Mouse (Mus musculus) myocyte (in vitro differentiated cells): Measurements from ENCODE around the gene Drg1. TPM values are rescaled to one million over a fixed set of nuclear protein-coding genes. Genes with fewer than 3 reads are reported as not detected.
A peak's percentile ranks its signal among the peaks of the same experiment; 100 is the strongest.

Experiments
- H3K27me3 ChIP-seq: one replicate; pipeline ENCODE4 v1.6.1; 2011; ENCODE audit not compliant: control insufficient read depth, insufficient read depth, insufficient read length
- H3K36me3 ChIP-seq: one replicate; pipeline ENCODE4 v1.6.1; 2011; ENCODE audit not compliant: control insufficient read depth, insufficient read depth
- H3K4me2 ChIP-seq: one replicate; pipeline ENCODE4 v1.6.1; 2011; ENCODE audit warnings: low read depth, control low read depth
- H3K4me3 ChIP-seq: one replicate; pipeline ENCODE4 v1.5.1; 2011; ENCODE audit warnings: mild to moderate bottlenecking, control low read depth, moderate library complexity
- H3K79me2 ChIP-seq: one replicate; pipeline ENCODE4 v1.6.1; 2011; ENCODE audit not compliant: control insufficient read depth, insufficient read depth
- H3ac ChIP-seq: one replicate; pipeline ENCODE4 v1.6.1; 2011; ENCODE audit not compliant: control insufficient read depth, insufficient read length
- CEBPB ChIP-seq: IDR thresholded peaks from 2 replicates; pipeline ENCODE4 v1.6.1; 2011; ENCODE audit warnings: mild to moderate bottlenecking, moderate library complexity; ENCODE audit not compliant: poor library complexity, insufficient read depth, severe bottlenecking
- E2F4 ChIP-seq: IDR thresholded peaks from one replicate; pipeline ENCODE4 v1.6.1; 2011; ENCODE audit warnings: mild to moderate bottlenecking, control low read depth, moderate library complexity; ENCODE audit not compliant: insufficient read depth
- MAX ChIP-seq: IDR thresholded peaks from one replicate; pipeline ENCODE4 v1.6.1; 2011; ENCODE audit warnings: low read depth, mild to moderate bottlenecking, control low read depth
- MYOD1 ChIP-seq, 3 experiments: IDR thresholded peaks; one replicate each; pipeline ENCODE4 v1.6.1; 2011; ENCODE audit warnings: control low read depth in 2 of 3, low read depth in 2 of 3, mild to moderate bottlenecking in 2 of 3, moderate library complexity in 1 of 3; ENCODE audit not compliant: insufficient read length in 2 of 3, control insufficient read depth in 1 of 3
- MYOG ChIP-seq, 3 experiments: IDR thresholded peaks; one replicate each; pipeline ENCODE4 v1.6.1; 2011; ENCODE audit warnings: control low read depth in 2 of 3, low read depth in 2 of 3, mild to moderate bottlenecking in 2 of 3; ENCODE audit not compliant: insufficient read length in 2 of 3, control insufficient read depth in 1 of 3, insufficient read depth in 1 of 3
- POLR2A ChIP-seq: IDR thresholded peaks from one replicate; pipeline ENCODE4 v1.6.1; 2011; ENCODE audit warnings: low read depth, mild to moderate bottlenecking, control low read depth, moderate library complexity; ENCODE audit not compliant: insufficient read length
- POLR2AphosphoS2 ChIP-seq: IDR thresholded peaks from one replicate; pipeline ENCODE4 v1.6.1; 2011; ENCODE audit warnings: low read depth, control low read depth; ENCODE audit not compliant: insufficient read length
- REST ChIP-seq: IDR thresholded peaks from one replicate; pipeline ENCODE4 v1.6.1; 2011; ENCODE audit warnings: mild to moderate bottlenecking, control low read depth, moderate library complexity; ENCODE audit not compliant: insufficient read depth, insufficient read length
- SRF ChIP-seq: IDR thresholded peaks from one replicate; pipeline ENCODE4 v1.6.1; 2011; ENCODE audit warnings: low read depth; ENCODE audit not compliant: control insufficient read depth, insufficient read length
- TCF12 ChIP-seq: IDR thresholded peaks from one replicate; pipeline ENCODE4 v1.6.1; 2011; ENCODE audit warnings: mild to moderate bottlenecking, control low read depth; ENCODE audit not compliant: poor library complexity, insufficient read depth, severe bottlenecking
- TCF3 ChIP-seq: IDR thresholded peaks from one replicate; pipeline ENCODE4 v1.6.1; 2011; ENCODE audit warnings: low read depth, control low read depth; ENCODE audit not compliant: insufficient read length
- USF1 ChIP-seq: IDR thresholded peaks from one replicate; pipeline ENCODE4 v1.6.1; 2011; ENCODE audit warnings: low read depth, mild to moderate bottlenecking, control low read depth, moderate library complexity
- polyA plus RNA-seq: library from polyadenylated mRNA; unstranded; fragments of >200 nt; fragmentation: generic; extraction: Trizol; gene quantifications from one replicate; pipeline ENCODE4 v1.2.1, GENCODE M21; 2012; ENCODE audit warnings: missing spikeins

Drg1 gene
- polyA plus RNA-seq, 1 experiment = 109 TPM

DNA sequence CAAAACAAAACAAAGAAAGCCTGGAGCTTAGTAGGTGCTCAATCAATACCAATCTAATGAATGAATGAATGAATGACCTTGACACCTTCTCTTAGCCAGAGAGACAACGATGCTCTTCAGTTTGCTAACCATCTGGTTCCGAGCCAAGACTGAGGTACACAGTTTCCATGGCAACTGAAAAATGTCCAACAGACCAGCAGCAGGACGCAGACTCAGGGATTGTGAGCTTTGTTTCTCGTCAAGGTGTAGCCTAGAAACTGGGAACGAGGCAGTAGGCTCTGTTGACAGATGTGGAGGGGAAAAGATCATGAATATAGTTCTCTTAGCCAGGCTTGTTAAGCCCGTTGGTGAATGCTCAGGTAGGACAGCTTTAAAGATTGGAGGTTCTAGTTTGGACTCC is 20.9 kb upstream of the Drg1 start:
- peaks cover 18% of the 10 kb centered on the region for H3K79me2 ChIP-seq
- no peak for TF ChIP-seq SRF
- no peaks in the 10 kb centered on the region for H3K27me3 ChIP-seq
- no peaks in the 10 kb centered on the region for H3K36me3 ChIP-seq
- H3K4me2 ChIP-seq = no peak overlapping the region
- H3K4me3 ChIP-seq = no peak overlapping the region
- no peak overlapping the region for H3ac ChIP-seq

DNA sequence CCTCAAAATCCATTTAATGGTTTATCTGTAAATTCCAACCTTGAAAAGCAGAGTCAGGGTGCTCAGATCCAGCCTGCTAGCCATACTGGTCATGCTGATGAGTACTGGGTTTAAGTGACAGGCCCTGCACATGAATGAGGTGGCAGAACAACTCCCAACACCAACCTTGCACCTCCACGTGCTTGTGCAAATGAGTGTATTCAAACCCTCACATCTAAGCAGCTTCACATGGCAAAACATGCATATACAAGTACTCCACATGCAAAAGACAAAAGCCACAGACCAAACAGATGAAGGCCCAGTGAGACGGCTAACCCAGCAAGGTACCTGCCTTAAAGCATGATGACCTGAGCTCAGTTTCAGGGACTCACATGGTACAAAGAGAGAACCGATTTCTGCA is 19.7 kb upstream of the Drg1 start:
- H3K4me2 ChIP-seq = no peak overlapping the region
- H3ac ChIP-seq = no peak overlapping the region
- H3K79me2 ChIP-seq = peaks cover 8% of the 10 kb centered on the region
- no peaks in the 10 kb centered on the region for H3K27me3 ChIP-seq
- TF ChIP-seq MYOG (IDR thresholded peaks at IDR 0.05; ENCODE audit: control insufficient read depth in 1 of 3, insufficient read depth in 1 of 3, insufficient read length in 2 of 3, low read depth in 2 of 3) (no peak), USF1 (no peak), TCF12 (no peak), TCF3 (no peak), MAX (no peak), POLR2A (no peak), E2F4 (no peak), CEBPB (no peak), POLR2AphosphoS2 (no peak), REST (no peak), MYOD1 (IDR thresholded peaks at IDR 0.05; ENCODE audit: control insufficient read depth in 1 of 3, insufficient read length in 2 of 3, low read depth in 2 of 3) (no peak), SRF (no peak)
- H3K36me3 ChIP-seq = no peaks in the 10 kb centered on the region
- H3K4me3 ChIP-seq = no peak overlapping the region

DNA sequence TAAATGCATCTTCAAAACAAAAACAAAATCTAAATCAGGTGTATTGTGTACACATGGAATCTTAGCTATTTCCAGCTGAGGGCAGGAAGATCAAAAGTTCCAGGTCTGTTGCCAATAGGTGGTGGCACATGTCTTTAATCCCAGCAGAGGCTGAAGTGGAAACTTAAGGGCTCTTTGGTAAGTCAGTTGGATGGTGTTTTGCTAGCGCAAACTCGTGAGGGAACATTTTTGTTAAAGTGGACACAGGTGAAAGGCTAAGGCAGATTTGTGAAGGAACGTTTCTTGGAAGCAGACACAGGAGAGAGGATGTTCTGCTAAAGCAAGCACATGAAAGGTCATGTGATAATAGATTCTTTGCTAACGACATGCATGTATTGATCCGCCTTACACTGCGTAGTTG is 17.4 kb upstream of the Drg1 start:
- H3K27me3 ChIP-seq = no peaks in the 10 kb centered on the region
- H3K36me3 ChIP-seq = no peaks in the 10 kb centered on the region
- TF ChIP-seq MYOG (IDR thresholded peaks at IDR 0.05; ENCODE audit: control insufficient read depth in 1 of 3, insufficient read depth in 1 of 3, insufficient read length in 2 of 3, low read depth in 2 of 3) (no peak), E2F4 (no peak), POLR2AphosphoS2 (no peak), MYOD1 (IDR thresholded peaks at IDR 0.05; ENCODE audit: control insufficient read depth in 1 of 3, insufficient read length in 2 of 3, low read depth in 2 of 3) (no peak), TCF12 (no peak), SRF (no peak), CEBPB (no peak)
- H3K4me2 ChIP-seq = no peak overlapping the region
- H3K4me3 ChIP-seq = no peak overlapping the region
- H3ac ChIP-seq = no peak overlapping the region
- H3K79me2 ChIP-seq = no peaks in the 10 kb centered on the region

DNA sequence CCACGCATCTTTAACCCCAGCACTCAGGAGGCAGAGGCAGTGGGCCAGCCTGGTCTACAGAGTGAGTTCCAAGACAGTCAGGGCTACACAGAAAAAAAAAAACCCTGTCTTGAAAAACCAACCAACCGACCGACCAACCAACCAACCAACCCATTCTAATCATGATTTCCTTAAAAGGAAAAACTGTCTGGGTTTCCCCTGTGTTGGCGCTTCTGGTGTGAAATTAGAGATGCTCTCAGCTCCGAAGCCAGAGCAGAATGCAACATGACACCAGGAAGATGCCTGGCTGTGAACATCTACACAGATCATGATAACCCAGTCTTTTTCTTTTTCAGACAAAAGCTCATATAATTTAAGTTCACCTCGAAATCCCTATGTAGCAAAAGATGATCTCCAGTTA is 16.7 kb upstream of the Drg1 start:
- Histone ChIP-seq H3ac (no peak overlapping the region), H3K4me2 (no peak overlapping the region), H3K79me2 (no peaks in the 10 kb centered on the region), H3K36me3 (no peaks in the 10 kb centered on the region), H3K27me3 (no peaks in the 10 kb centered on the region), H3K4me3 (no peak overlapping the region)
- no peak for TF ChIP-seq MYOG (IDR thresholded peaks at IDR 0.05; ENCODE audit: control insufficient read depth in 1 of 3, insufficient read depth in 1 of 3, insufficient read length in 2 of 3, low read depth in 2 of 3)
- peak; percentile 82 for TF ChIP-seq SRF

DNA sequence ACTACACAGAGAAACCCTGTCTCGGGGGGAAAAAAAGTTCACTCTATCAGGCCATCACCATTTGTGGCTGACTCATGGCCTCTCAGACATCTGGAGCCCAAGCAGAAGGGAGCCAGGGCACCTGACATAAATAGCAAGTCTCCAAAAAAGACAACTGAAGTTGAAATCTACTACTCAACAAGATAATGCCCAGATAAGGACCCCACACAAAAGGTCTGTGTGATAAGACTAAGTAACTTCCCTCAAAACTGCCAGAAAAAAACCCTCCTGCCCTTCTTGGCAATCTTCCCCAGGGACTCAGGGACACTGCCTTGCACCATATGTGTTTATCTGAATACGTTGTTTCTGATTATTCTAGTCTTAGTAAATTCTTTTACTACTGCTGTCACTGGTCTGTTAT is 13.5 kb upstream of the Drg1 start:
- Histone ChIP-seq H3K27me3 (no peaks in the 10 kb centered on the region), H3K4me2 (no peak overlapping the region), H3K4me3 (no peak overlapping the region), H3ac (no peak overlapping the region), H3K79me2 (no peaks in the 10 kb centered on the region), H3K36me3 (no peaks in the 10 kb centered on the region)
- TF ChIP-seq TCF3 (no peak), REST (no peak)

DNA sequence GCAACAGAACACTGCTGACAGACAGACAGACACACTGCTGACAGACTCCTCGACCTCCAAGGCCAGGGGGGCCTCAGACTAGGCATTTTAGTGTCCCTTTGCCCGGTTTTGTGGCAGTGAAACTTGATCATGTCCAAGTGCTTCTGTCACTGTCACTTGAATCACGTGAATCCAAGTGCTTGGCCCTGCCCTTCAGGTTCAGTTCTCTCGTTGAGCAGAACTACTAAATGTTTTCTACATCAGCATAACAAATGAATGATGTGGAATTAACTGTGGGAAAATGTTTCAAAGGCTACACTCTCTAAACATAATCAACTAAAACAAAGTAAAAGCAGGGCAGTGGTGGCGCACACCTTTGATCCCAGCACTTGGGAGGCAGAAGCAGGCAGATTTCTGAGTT is 12.1 kb upstream of the Drg1 start:
- Histone ChIP-seq H3K79me2 (no peaks in the 10 kb centered on the region), H3K36me3 (no peaks in the 10 kb centered on the region), H3K4me2 (no peak overlapping the region), H3K27me3 (no peaks in the 10 kb centered on the region), H3ac (no peak overlapping the region), H3K4me3 (no peak overlapping the region)
- TF ChIP-seq MYOD1 (IDR thresholded peaks at IDR 0.05; ENCODE audit: control insufficient read depth in 1 of 3, insufficient read length in 2 of 3, low read depth in 2 of 3) (no peak), REST (no peak), CEBPB (no peak), E2F4 (no peak), TCF12 (no peak), USF1 (no peak), TCF3 (no peak), POLR2AphosphoS2 (no peak), MAX (no peak), POLR2A (no peak), SRF (no peak), MYOG (IDR thresholded peaks at IDR 0.05; ENCODE audit: control insufficient read depth in 1 of 3, insufficient read depth in 1 of 3, insufficient read length in 2 of 3, low read depth in 2 of 3) (no peak)
